Mouse (Mus musculus): ENCODE results near the gene Slc36a1. TPM values are rescaled to one million over a fixed set of nuclear protein-coding genes. Genes with fewer than 3 reads are reported as not detected.

Slc36a1 gene
- polyA plus RNA-seq, 1 experiment from 2014 or later: 1.5 TPM

DNA sequence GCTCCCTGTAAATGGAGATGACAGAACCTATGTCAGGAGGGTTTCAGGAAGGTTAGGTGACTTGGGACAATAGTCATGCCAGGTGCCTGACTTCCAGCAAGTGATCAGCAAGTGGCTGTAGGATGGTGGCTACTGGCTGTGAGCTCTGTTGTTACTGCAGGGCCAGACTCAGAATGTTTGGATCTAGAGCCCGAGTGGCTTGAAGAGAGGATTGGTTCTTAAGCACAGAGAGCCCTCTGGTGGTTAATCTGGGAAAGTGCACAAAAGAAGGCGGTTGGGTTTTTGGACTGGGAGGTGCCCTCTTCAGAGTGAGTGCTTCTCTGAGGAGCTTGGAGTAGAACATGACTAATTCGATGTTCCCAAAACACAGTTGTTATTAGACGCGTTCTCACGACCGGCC is 36.4 kb downstream of the Slc36a1 start:
- no peak overlapping the region for H3K4me2 ChIP-seq (replicated peaks)
- H3K9ac ChIP-seq: no peak overlapping the region
- no peaks in the 10 kb centered on the region for H3K27me3 ChIP-seq
- no peak for ATAC-seq (ENCODE audit: low FRiP score)
- no peak overlapping the region for H3K4me3 ChIP-seq
- no peaks in the 10 kb centered on the region for H3K36me3 ChIP-seq
- H3K4me1 ChIP-seq: no peaks in the 10 kb centered on the region
- no peaks in the 10 kb centered on the region for H3K9me3 ChIP-seq (replicated peaks)
- H3K27ac ChIP-seq: no peak overlapping the region
- 69% methylated on average over 7 of the region's 7 CpGs for WGBS

DNA sequence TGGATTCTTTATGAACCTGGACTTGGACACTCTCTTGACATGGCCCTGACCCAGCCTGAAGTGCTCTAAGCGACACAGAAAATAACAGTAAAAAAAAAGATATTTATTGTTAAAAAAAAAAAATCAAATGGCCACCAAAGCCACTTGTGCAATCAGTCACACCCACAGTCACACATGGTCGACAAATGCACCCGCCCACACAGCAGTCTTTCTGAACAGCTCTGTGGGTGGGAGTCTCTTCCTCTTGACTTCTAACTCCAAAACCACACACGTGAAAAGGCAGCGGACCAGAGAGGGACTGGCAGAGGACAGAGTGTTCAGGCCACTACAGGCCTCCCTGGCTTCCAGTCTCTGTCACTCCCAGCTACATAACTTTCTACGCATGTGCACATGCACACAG is 46.4 kb downstream of the Slc36a1 start:
- Histone ChIP-seq H3K4me1 (no peaks in the 10 kb centered on the region), H3K27ac (no peak overlapping the region), H3K9ac (no peak overlapping the region), H3K4me3 (no peak overlapping the region), H3K36me3 (no peaks in the 10 kb centered on the region), H3K9me3 (replicated peaks) (no peaks in the 10 kb centered on the region), H3K4me2 (replicated peaks) (no peak overlapping the region), H3K27me3 (no peaks in the 10 kb centered on the region)
- ATAC-seq (ENCODE audit: low FRiP score): no peak
- 78% methylated on average over 6 of the region's 6 CpGs for WGBS

DNA sequence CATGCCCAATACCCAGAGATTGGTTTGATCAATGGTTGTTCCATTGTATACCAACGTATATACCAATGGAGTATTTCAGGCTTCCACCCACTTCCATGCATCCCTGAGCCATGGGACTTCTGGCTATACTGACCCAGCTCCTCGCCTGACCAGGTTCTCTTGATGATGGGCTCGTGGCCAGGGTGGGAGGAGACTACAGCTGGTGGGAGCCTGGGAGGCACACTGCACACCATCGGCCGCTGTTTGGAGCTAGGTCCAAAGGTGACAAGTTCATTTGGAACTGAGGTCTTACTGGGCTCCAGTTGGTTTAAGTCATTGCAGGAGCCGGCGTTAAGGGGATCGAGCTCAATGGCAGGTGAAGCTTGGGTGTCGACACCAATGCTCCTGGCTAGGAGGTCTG is 49.2 kb downstream of the Slc36a1 start:
- Histone ChIP-seq H3K9me3 (replicated peaks) (no peaks in the 10 kb centered on the region), H3K27me3 (no peaks in the 10 kb centered on the region), H3K36me3 (no peaks in the 10 kb centered on the region), H3K27ac (no peak overlapping the region), H3K9ac (no peak overlapping the region), H3K4me3 (no peak overlapping the region), H3K4me1 (no peaks in the 10 kb centered on the region), H3K4me2 (replicated peaks) (no peak overlapping the region)
- no peak for ATAC-seq (ENCODE audit: low FRiP score)
- WGBS: 86% methylated on average over 9 of the region's 9 CpGs

DNA sequence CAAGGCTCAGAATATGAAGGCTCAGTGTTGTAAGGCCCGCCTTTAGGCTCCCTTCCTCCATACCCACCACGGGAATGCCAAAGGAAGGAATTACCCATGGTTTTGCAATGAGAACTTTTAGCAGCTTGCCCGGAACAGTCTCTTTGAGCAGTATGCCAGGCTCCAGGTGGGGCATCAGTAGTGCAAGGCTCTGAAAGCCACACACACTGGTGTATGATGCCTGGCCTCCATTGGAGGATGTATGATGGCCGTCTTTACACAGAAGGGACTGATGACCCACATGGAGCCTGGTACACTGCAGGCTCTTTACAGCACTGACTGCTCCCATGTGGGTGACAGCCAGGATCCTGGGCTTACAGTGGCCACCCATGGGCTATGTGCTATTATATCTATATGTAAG is 57.0 kb downstream of the Slc36a1 start:
- Histone ChIP-seq H3K27ac (no peak overlapping the region), H3K4me2 (replicated peaks) (no peak overlapping the region), H3K9ac (no peak overlapping the region), H3K9me3 (replicated peaks) (no peaks in the 10 kb centered on the region), H3K4me3 (no peak overlapping the region), H3K27me3 (no peaks in the 10 kb centered on the region), H3K36me3 (no peaks in the 10 kb centered on the region), H3K4me1 (0 out of 2 replicates have a peak, but pooled peaks cover 4% of the 10 kb centered on the region)
- WGBS: 91% methylated on average over 4 of the region's 4 CpGs
- no peak for ATAC-seq (ENCODE audit: low FRiP score)

DNA sequence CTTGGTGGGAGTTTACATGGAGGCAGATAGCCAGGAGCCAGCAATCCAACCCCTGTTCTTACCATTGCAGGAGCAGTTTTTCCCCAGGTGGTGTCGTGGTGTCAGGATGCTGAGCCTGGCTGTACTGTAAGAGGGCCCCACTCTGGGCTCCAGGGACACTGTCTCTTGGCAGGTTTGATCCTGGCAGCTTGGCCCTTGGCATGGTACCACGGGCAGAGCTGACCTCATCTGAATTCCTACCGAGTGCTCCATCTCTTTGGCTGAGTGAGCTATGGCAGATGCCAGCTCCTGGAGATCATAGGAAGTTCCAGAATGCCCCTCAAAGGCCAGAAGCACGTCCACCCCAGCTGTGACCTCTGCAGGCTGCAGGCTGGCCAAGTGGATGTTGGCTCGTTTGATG is 57.9 kb downstream of the Slc36a1 start:
- WGBS: 75% methylated on average over 5 of the region's 5 CpGs
- no peak overlapping the region for H3K9ac ChIP-seq
- H3K36me3 ChIP-seq: no peaks in the 10 kb centered on the region
- H3K27ac ChIP-seq: no peak overlapping the region
- H3K4me2 ChIP-seq (replicated peaks): no peak overlapping the region
- H3K27me3 ChIP-seq: no peaks in the 10 kb centered on the region
- H3K9me3 ChIP-seq (replicated peaks): no peaks in the 10 kb centered on the region
- ATAC-seq (ENCODE audit: low FRiP score): no peak
- H3K4me3 ChIP-seq: no peak overlapping the region
- 0 out of 2 replicates have a peak, but pooled peaks cover 4% of the 10 kb centered on the region for H3K4me1 ChIP-seq

DNA sequence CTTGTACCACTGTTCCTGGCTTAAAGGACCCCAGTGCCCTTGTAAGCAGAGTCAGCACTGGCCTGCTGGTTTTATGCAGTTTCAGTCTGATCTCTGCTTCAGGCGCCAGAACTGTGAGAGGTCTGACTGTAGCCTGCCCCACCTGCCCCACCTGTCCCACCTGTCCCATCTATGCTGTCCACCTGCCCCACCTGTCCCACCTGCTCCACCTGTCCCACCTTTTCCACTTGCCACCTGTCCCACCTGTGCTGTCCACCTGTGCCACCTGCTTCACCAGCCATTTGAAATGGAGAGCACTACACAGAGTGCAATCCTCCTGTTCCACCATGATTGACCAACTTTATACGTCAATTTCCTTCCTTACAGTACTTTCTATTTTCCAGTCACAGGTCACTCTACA is 60.2 kb downstream of the Slc36a1 start:
- no peak for ATAC-seq (ENCODE audit: low FRiP score)
- Histone ChIP-seq H3K27me3 (no peaks in the 10 kb centered on the region), H3K4me2 (replicated peaks) (no peak overlapping the region)

DNA sequence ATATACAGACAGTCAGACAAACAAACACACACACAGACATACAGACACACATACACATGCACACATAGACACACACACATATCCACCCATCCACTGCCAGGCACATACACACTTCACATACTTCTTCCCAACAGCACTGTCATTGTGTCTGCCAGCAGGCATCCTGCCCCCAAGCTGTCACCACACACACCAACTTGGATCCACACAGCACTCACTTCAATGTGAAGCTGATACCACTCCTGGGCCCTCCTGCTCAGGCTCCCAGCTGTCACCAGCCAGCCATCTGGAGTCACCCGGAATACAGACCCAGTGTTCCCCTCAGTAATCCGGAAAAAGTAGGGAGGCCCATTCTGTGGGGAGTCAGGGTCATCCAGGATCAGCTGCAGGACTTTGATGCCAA is 61.5 kb downstream of the Slc36a1 start:
- Histone ChIP-seq H3K4me3 (no peak overlapping the region), H3K36me3 (no peaks in the 10 kb centered on the region), H3K4me1 (no peaks in the 10 kb centered on the region), H3K27me3 (no peaks in the 10 kb centered on the region), H3K9ac (no peak overlapping the region), H3K4me2 (replicated peaks) (no peak overlapping the region), H3K9me3 (replicated peaks) (no peaks in the 10 kb centered on the region), H3K27ac (no peak overlapping the region)
- ATAC-seq (ENCODE audit: low FRiP score): no peak
- 41% methylated on average over 2 of the region's 2 CpGs for WGBS

More for the DNA sequence above, 60.2 kb downstream of the Slc36a1 start:
- H3K9ac ChIP-seq: no peak overlapping the region
- no peak overlapping the region for H3K4me3 ChIP-seq
- H3K9me3 ChIP-seq (replicated peaks): no peaks in the 10 kb centered on the region
- WGBS: 78% methylated on average over 2 of the region's 2 CpGs
- H3K27ac ChIP-seq: no peak overlapping the region
- H3K4me1 ChIP-seq: 0 out of 2 replicates have a peak, but pooled peaks cover 2% of the 10 kb centered on the region
- H3K36me3 ChIP-seq: no peaks in the 10 kb centered on the region

DNA sequence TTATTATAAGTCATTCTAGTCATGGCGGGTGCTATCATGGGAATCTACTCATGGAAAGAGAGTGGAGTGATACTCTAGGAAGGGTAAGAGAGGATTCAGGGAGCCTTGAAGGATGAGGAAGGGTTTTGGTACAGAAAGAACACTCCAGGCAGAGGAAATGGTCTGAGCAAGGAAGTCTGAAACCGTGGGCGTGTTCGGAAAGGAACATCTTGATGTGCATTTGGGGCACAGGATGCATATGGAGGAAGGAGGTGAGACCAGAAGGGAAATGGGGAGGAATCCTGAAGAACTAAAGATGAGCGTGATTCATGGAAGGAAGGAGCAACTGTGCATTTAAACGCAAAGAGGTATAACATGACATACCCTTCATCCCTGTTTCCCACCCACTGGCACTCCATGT is 64.4 kb downstream of the Slc36a1 start:
- no peak overlapping the region for H3K4me2 ChIP-seq (replicated peaks)
- H3K9me3 ChIP-seq (replicated peaks): no peaks in the 10 kb centered on the region
- no peaks in the 10 kb centered on the region for H3K4me1 ChIP-seq
- WGBS: 89% methylated on average over 6 of the region's 6 CpGs
- ATAC-seq (ENCODE audit: low FRiP score): no peak
- no peaks in the 10 kb centered on the region for H3K27me3 ChIP-seq
- no peak overlapping the region for H3K9ac ChIP-seq
- no peak overlapping the region for H3K27ac ChIP-seq
- H3K4me3 ChIP-seq: no peak overlapping the region
- H3K36me3 ChIP-seq: no peaks in the 10 kb centered on the region

DNA sequence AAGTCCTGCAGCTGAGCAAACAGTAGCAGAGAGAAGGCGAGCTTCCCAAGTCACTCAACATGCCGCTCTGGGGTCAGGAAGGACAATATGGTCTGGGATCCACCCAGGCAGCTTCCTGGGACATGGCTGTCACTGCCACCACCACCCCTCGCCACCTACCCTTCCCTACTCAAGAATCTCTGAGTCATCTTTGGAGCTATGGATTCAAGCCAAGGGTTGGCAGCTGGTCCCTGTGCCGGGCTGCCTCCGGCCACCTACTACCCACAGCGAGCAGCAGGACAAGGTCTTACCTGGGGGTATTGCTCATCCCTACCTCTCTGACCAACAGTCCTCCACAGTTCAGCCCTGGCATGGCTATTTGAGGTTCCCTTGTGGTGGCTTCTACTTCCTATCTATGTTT is 70.6 kb downstream of the Slc36a1 start:
- H3K36me3 ChIP-seq: no peaks in the 10 kb centered on the region
- ATAC-seq (ENCODE audit: low FRiP score): no peak
- 75% methylated on average over 6 of the region's 6 CpGs for WGBS

More for the DNA sequence above, 70.6 kb downstream of the Slc36a1 start:
- Histone ChIP-seq H3K4me2 (replicated peaks) (no peak overlapping the region), H3K9me3 (replicated peaks) (no peaks in the 10 kb centered on the region), H3K27ac (no peak overlapping the region), H3K27me3 (no peaks in the 10 kb centered on the region), H3K9ac (no peak overlapping the region), H3K4me1 (no peaks in the 10 kb centered on the region), H3K4me3 (no peak overlapping the region)

Other genes starting within 250 kb of the Slc36a1 start
- gene Tnip1, start 241.4 kb upstream of the Slc36a1 start, polyA plus RNA-seq (2016; fragmentation: Nextera tagmentation; extraction: Ambion mirVana): 19.0 and 20.8 TPM in 2 replicates
- gene Anxa6, start 170.9 kb upstream of the Slc36a1 start, polyA plus RNA-seq (2016; fragmentation: Nextera tagmentation; extraction: Ambion mirVana): 121 and 140 TPM in 2 replicates
- 0.49 and 0.60 TPM in 2 replicates for gene Ccdc69, start 126.2 kb upstream of the Slc36a1 start, polyA plus RNA-seq (2016; fragmentation: Nextera tagmentation; extraction: Ambion mirVana)
- 15.4 and 15.5 TPM in 2 replicates for gene Gm2a, start 106.2 kb upstream of the Slc36a1 start, polyA plus RNA-seq (2016; fragmentation: Nextera tagmentation; extraction: Ambion mirVana)
- not detected in 2 replicates for gene Slc36a3, start 52.6 kb upstream of the Slc36a1 start, polyA plus RNA-seq (2016; fragmentation: Nextera tagmentation; extraction: Ambion mirVana)
- 0.40 and 0.52 TPM in 2 replicates for gene Slc36a2, start 19.3 kb upstream of the Slc36a1 start, polyA plus RNA-seq (2016; fragmentation: Nextera tagmentation; extraction: Ambion mirVana)
- 0.07 and 0.10 TPM in 2 replicates for gene Fat2, start 132.2 kb downstream of the Slc36a1 start, polyA plus RNA-seq (2016; fragmentation: Nextera tagmentation; extraction: Ambion mirVana)
- 743 and 783 TPM in 2 replicates for gene Sparc, start 218.8 kb downstream of the Slc36a1 start, polyA plus RNA-seq (2016; fragmentation: Nextera tagmentation; extraction: Ambion mirVana)

Data from hindbrain, embryonic 12.5 days (tissue).